Mouse (Mus musculus): Measurements from ENCODE around the gene Cdk11b. TPM values are rescaled to one million over a fixed set of nuclear protein-coding genes. Genes with fewer than 3 reads are reported as not detected.

The Cdk11b gene
- polyA plus RNA-seq (2015; fragmentation: Illumina TruSeq; extraction: RNeasy Lipid Tissue Mini Kit (QIAGEN cat#74804); ENCODE audit: low read depth, low replicate concordance), result 61.1 TPM

GRCm38 (mm10) chr4:155624338-155625291, at the start of gene Cdk11b:
Gene Cdk11b, plus strand, starts transcription at chr4:155624854.

GRCm38 (mm10) chr4:155601091-155601996, 23.3 kb upstream of the Cdk11b start, which contains the start of gene Slc35e2:
Gene Slc35e2, plus strand, starts transcription at chr4:155601416.

GRCm38 (mm10) chr4:155645308-155645707, 20.7 kb downstream of the Cdk11b start, which contains the start of gene Gm10563:
Gene Gm10563, minus strand, starts transcription at chr4:155645408.

GRCm38 (mm10) chr4:155653086-155653450, 28.4 kb downstream of the Cdk11b start, which contains the start of gene Mmp23:
Gene Mmp23, minus strand, starts transcription at chr4:155653384.

GRCm38 (mm10) chr4:155668689-155669597, 44.3 kb downstream of the Cdk11b start, which contains the start of gene Mib2:
Gene Mib2, minus strand, starts transcription at chr4:155669198.

GRCm38 (mm10) chr4:155694111-155694481, 69.4 kb downstream of the Cdk11b start, which contains the start of gene Fndc10:
Gene Fndc10, plus strand, starts transcription at chr4:155694342.

Other genes with a start within 250 kb of the Cdk11b start
- gene Gabrd, start 226.7 kb upstream of the Cdk11b start, polyA plus RNA-seq (2015; fragmentation: Illumina TruSeq; extraction: RNeasy Lipid Tissue Mini Kit (QIAGEN cat#74804); ENCODE audit: low read depth, low replicate concordance), result 96.0 TPM
- 15.4 TPM for gene Cfap74, start 215.7 kb upstream of the Cdk11b start, polyA plus RNA-seq (2015; fragmentation: Illumina TruSeq; extraction: RNeasy Lipid Tissue Mini Kit (QIAGEN cat#74804); ENCODE audit: low read depth, low replicate concordance)
- gene Tmem52, start 155.7 kb upstream of the Cdk11b start, polyA plus RNA-seq (2015; fragmentation: Illumina TruSeq; extraction: RNeasy Lipid Tissue Mini Kit (QIAGEN cat#74804); ENCODE audit: low read depth, low replicate concordance), result 1.1 TPM
- gene Gnb1, start 133.5 kb upstream of the Cdk11b start, polyA plus RNA-seq (2015; fragmentation: Illumina TruSeq; extraction: RNeasy Lipid Tissue Mini Kit (QIAGEN cat#74804); ENCODE audit: low read depth, low replicate concordance), result 592 TPM
- 56.7 TPM for gene Nadk, start 62.5 kb upstream of the Cdk11b start, polyA plus RNA-seq (2015; fragmentation: Illumina TruSeq; extraction: RNeasy Lipid Tissue Mini Kit (QIAGEN cat#74804); ENCODE audit: low read depth, low replicate concordance)
- 19.6 TPM for gene Slc35e2, start 23.4 kb upstream of the Cdk11b start, polyA plus RNA-seq (2015; fragmentation: Illumina TruSeq; extraction: RNeasy Lipid Tissue Mini Kit (QIAGEN cat#74804); ENCODE audit: low read depth, low replicate concordance)
- gene Gm10563, start 20.6 kb downstream of the Cdk11b start, polyA plus RNA-seq (2015; fragmentation: Illumina TruSeq; extraction: RNeasy Lipid Tissue Mini Kit (QIAGEN cat#74804); ENCODE audit: low read depth, low replicate concordance), result not detected
- gene Mmp23, start 28.5 kb downstream of the Cdk11b start, polyA plus RNA-seq (2015; fragmentation: Illumina TruSeq; extraction: RNeasy Lipid Tissue Mini Kit (QIAGEN cat#74804); ENCODE audit: low read depth, low replicate concordance), result 2.3 TPM
- gene Mib2, start 44.3 kb downstream of the Cdk11b start, polyA plus RNA-seq (2015; fragmentation: Illumina TruSeq; extraction: RNeasy Lipid Tissue Mini Kit (QIAGEN cat#74804); ENCODE audit: low read depth, low replicate concordance), result 74.7 TPM
- gene Fndc10, start 69.5 kb downstream of the Cdk11b start, polyA plus RNA-seq (2015; fragmentation: Illumina TruSeq; extraction: RNeasy Lipid Tissue Mini Kit (QIAGEN cat#74804); ENCODE audit: low read depth, low replicate concordance), result 23.6 TPM
- 141 TPM for gene Ssu72, start 79.9 kb downstream of the Cdk11b start, polyA plus RNA-seq (2015; fragmentation: Illumina TruSeq; extraction: RNeasy Lipid Tissue Mini Kit (QIAGEN cat#74804); ENCODE audit: low read depth, low replicate concordance)
- 47.3 TPM for gene Tmem240, start 109.9 kb downstream of the Cdk11b start, polyA plus RNA-seq (2015; fragmentation: Illumina TruSeq; extraction: RNeasy Lipid Tissue Mini Kit (QIAGEN cat#74804); ENCODE audit: low read depth, low replicate concordance)
- gene Atad3a, start 136.2 kb downstream of the Cdk11b start, polyA plus RNA-seq (2015; fragmentation: Illumina TruSeq; extraction: RNeasy Lipid Tissue Mini Kit (QIAGEN cat#74804); ENCODE audit: low read depth, low replicate concordance), result 50.0 TPM
- 23.2 TPM for gene Vwa1, start 149.8 kb downstream of the Cdk11b start, polyA plus RNA-seq (2015; fragmentation: Illumina TruSeq; extraction: RNeasy Lipid Tissue Mini Kit (QIAGEN cat#74804); ENCODE audit: low read depth, low replicate concordance)
- 62.7 TPM for gene Tmem88b, start 161.0 kb downstream of the Cdk11b start, polyA plus RNA-seq (2015; fragmentation: Illumina TruSeq; extraction: RNeasy Lipid Tissue Mini Kit (QIAGEN cat#74804); ENCODE audit: low read depth, low replicate concordance)
- not detected for gene Ankrd65, start 165.6 kb downstream of the Cdk11b start, polyA plus RNA-seq (2015; fragmentation: Illumina TruSeq; extraction: RNeasy Lipid Tissue Mini Kit (QIAGEN cat#74804); ENCODE audit: low read depth, low replicate concordance)
- 214 TPM for gene Mrpl20, start 178.0 kb downstream of the Cdk11b start, polyA plus RNA-seq (2015; fragmentation: Illumina TruSeq; extraction: RNeasy Lipid Tissue Mini Kit (QIAGEN cat#74804); ENCODE audit: low read depth, low replicate concordance)
- 66.1 TPM for gene Ccnl2, start 187.6 kb downstream of the Cdk11b start, polyA plus RNA-seq (2015; fragmentation: Illumina TruSeq; extraction: RNeasy Lipid Tissue Mini Kit (QIAGEN cat#74804); ENCODE audit: low read depth, low replicate concordance)
- 148 TPM for gene Aurkaip1, start 206.4 kb downstream of the Cdk11b start, polyA plus RNA-seq (2015; fragmentation: Illumina TruSeq; extraction: RNeasy Lipid Tissue Mini Kit (QIAGEN cat#74804); ENCODE audit: low read depth, low replicate concordance)
- gene Mxra8, start 214.8 kb downstream of the Cdk11b start, polyA plus RNA-seq (2015; fragmentation: Illumina TruSeq; extraction: RNeasy Lipid Tissue Mini Kit (QIAGEN cat#74804); ENCODE audit: low read depth, low replicate concordance), result 6.2 TPM
- gene Dvl1, start 222.5 kb downstream of the Cdk11b start, polyA plus RNA-seq (2015; fragmentation: Illumina TruSeq; extraction: RNeasy Lipid Tissue Mini Kit (QIAGEN cat#74804); ENCODE audit: low read depth, low replicate concordance), result 77.2 TPM
- gene Tas1r3, start 238.5 kb downstream of the Cdk11b start, polyA plus RNA-seq (2015; fragmentation: Illumina TruSeq; extraction: RNeasy Lipid Tissue Mini Kit (QIAGEN cat#74804); ENCODE audit: low read depth, low replicate concordance), result 0.19 TPM
- gene Cptp, start 244.6 kb downstream of the Cdk11b start, polyA plus RNA-seq (2015; fragmentation: Illumina TruSeq; extraction: RNeasy Lipid Tissue Mini Kit (QIAGEN cat#74804); ENCODE audit: low read depth, low replicate concordance), result 17.8 TPM
- 36.3 TPM for gene Ints11, start 244.7 kb downstream of the Cdk11b start, polyA plus RNA-seq (2015; fragmentation: Illumina TruSeq; extraction: RNeasy Lipid Tissue Mini Kit (QIAGEN cat#74804); ENCODE audit: low read depth, low replicate concordance)

Data from brain, adult 10 weeks (tissue).